Mouse (Mus musculus) ES-Bruce4 (cell line): ENCODE measurements around the gene Mcu. TPM values are rescaled to one million over a fixed set of nuclear protein-coding genes. Genes with fewer than 3 reads are reported as not detected.

Experiments
- H3K27ac ChIP-seq: 2 replicates; pipeline ENCODE4 v1.5.1; 2012; ENCODE audit warnings: low read length, inconsistent platforms; ENCODE audit not compliant: insufficient read depth
- H3K27me3 ChIP-seq: 2 replicates; pipeline ENCODE4 v1.6.1; 2012; ENCODE audit warnings: mild to moderate bottlenecking, low read length, inconsistent platforms; ENCODE audit not compliant: control insufficient read depth, poor library complexity, insufficient read depth, severe bottlenecking
- H3K36me3 ChIP-seq: 2 replicates; pipeline ENCODE4 v1.6.1; 2012; ENCODE audit warnings: inconsistent platforms, mild to moderate bottlenecking, low read length, moderate library complexity; ENCODE audit not compliant: control insufficient read depth, poor library complexity, insufficient read depth, severe bottlenecking
- H3K4me1 ChIP-seq: one replicate; pipeline ENCODE4 v1.8.1; 2011; ENCODE audit warnings: low read length; ENCODE audit not compliant: control insufficient read depth, insufficient read depth
- H3K4me3 ChIP-seq: 2 replicates; pipeline ENCODE4 v1.5.1; 2011; ENCODE audit warnings: low read depth, mild to moderate bottlenecking, low read length
- H3K9ac ChIP-seq: 2 replicates; pipeline ENCODE4 v1.6.1; 2012; ENCODE audit warnings: low read depth, mild to moderate bottlenecking, inconsistent platforms; ENCODE audit not compliant: poor library complexity, severe bottlenecking
- H3K9me3 ChIP-seq: replicated peaks from 2 replicates; pipeline ENCODE4 v1.6.1; 2012; ENCODE audit warnings: mild to moderate bottlenecking, low read length, inconsistent platforms; ENCODE audit not compliant: control insufficient read depth, poor library complexity, insufficient read depth, severe bottlenecking
- CTCF ChIP-seq: IDR thresholded peaks from one replicate; pipeline ENCODE4 v1.8.1; 2011; ENCODE audit warnings: low read depth, low read length
- EP300 ChIP-seq: IDR thresholded peaks from 2 replicates; pipeline ENCODE4 v1.6.1; 2011; ENCODE audit warnings: low read depth, low read length; ENCODE audit not compliant: insufficient read depth
- POLR2A ChIP-seq: IDR thresholded peaks from one replicate; pipeline ENCODE4 v1.8.1; 2011; ENCODE audit warnings: low read length; ENCODE audit not compliant: insufficient read depth
- polyA plus RNA-seq: library from polyadenylated mRNA; stranded (reverse); fragments of >200 nt; gene quantifications from 2 replicates; pipeline ENCODE4 v1.2.4, GENCODE M21; 2011; ENCODE audit warnings: low read depth; ENCODE audit not compliant: missing spikeins, insufficient read depth, insufficient read length

Mcu gene
- polyA plus RNA-seq, 1 experiment: 26.0 TPM

GRCm38 (mm10) chr10:59644710-59645109 is 28.2 kb upstream of the Mcu start:
- no peak overlapping the region for H3K4me3 ChIP-seq
- no peaks in the 10 kb centered on the region for H3K36me3 ChIP-seq
- H3K27ac ChIP-seq: no peak overlapping the region
- H3K9me3 ChIP-seq: no peaks in the 10 kb centered on the region
- no peak for TF ChIP-seq EP300
- TF ChIP-seq CTCF: no peak
- no peak for TF ChIP-seq POLR2A
- H3K4me1 ChIP-seq: no peaks in the 10 kb centered on the region
- H3K9ac ChIP-seq: no peak overlapping the region
- no peaks in the 10 kb centered on the region for H3K27me3 ChIP-seq

GRCm38 (mm10) chr10:59643645-59644044 is 27.2 kb upstream of the Mcu start:
- TF ChIP-seq CTCF (no peak), POLR2A (no peak), EP300 (no peak)
- H3K4me1 ChIP-seq: no peaks in the 10 kb centered on the region

GRCm38 (mm10) chr10:59642659-59643377 is 26.3 kb upstream of the Mcu start:
- Histone ChIP-seq H3K36me3 (no peaks in the 10 kb centered on the region), H3K9ac (no peak overlapping the region), H3K4me1 (no peaks in the 10 kb centered on the region)

More at GRCm38 (mm10) chr10:59643645-59644044, 27.2 kb upstream of the Mcu start:
- H3K4me3 ChIP-seq: no peak overlapping the region
- H3K27me3 ChIP-seq: no peaks in the 10 kb centered on the region
- no peak overlapping the region for H3K27ac ChIP-seq
- no peaks in the 10 kb centered on the region for H3K36me3 ChIP-seq
- H3K9ac ChIP-seq: no peak overlapping the region
- no peaks in the 10 kb centered on the region for H3K9me3 ChIP-seq

GRCm38 (mm10) chr10:59638576-59638975 is 22.1 kb upstream of the Mcu start:
- Histone ChIP-seq H3K9me3 (no peaks in the 10 kb centered on the region), H3K27me3 (no peaks in the 10 kb centered on the region), H3K27ac (no peak overlapping the region), H3K36me3 (no peaks in the 10 kb centered on the region), H3K4me1 (no peaks in the 10 kb centered on the region), H3K9ac (no peak overlapping the region), H3K4me3 (no peak overlapping the region)
- TF ChIP-seq CTCF (no peak), POLR2A (no peak), EP300 (no peak)

More at GRCm38 (mm10) chr10:59642659-59643377, 26.3 kb upstream of the Mcu start:
- no peaks in the 10 kb centered on the region for H3K27me3 ChIP-seq
- no peak overlapping the region for H3K27ac ChIP-seq
- H3K4me3 ChIP-seq: no peak overlapping the region
- TF ChIP-seq CTCF (no peak), POLR2A (no peak), EP300 (no peak)
- H3K9me3 ChIP-seq: no peaks in the 10 kb centered on the region

- H3K4me3 ChIP-seq: no peak overlapping the region
- no peaks in the 10 kb centered on the region for H3K4me1 ChIP-seq
- TF ChIP-seq POLR2A: no peak
- TF ChIP-seq CTCF: no peak
- TF ChIP-seq EP300: no peak
- H3K9me3 ChIP-seq: no peaks in the 10 kb centered on the region
- H3K27ac ChIP-seq: no peak overlapping the region
- H3K36me3 ChIP-seq: no peaks in the 10 kb centered on the region
- no peaks in the 10 kb centered on the region for H3K27me3 ChIP-seq
- no peak overlapping the region for H3K9ac ChIP-seq
Measured at GRCm38 (mm10) chr10:59637596-59638124, 21.2 kb upstream of the Mcu start.
